Mouse (Mus musculus) liver, adult (tissue): Measurements from ENCODE around the gene Acp7.

Experiments used
- GATA4 ChIP-seq: IDR thresholded peaks from 2 replicates; pipeline ENCODE4 v1.6.1; 2014; ENCODE audit warnings: mild to moderate bottlenecking, low read length; ENCODE audit not compliant: insufficient replicate concordance

Acp7 gene

GRCm38 (mm10) chr7:28631073-28631472, at the start of gene Acp7:
Gene Acp7, minus strand, starts transcription at chr7:28631332.
- no peak for TF ChIP-seq GATA4

DNA sequence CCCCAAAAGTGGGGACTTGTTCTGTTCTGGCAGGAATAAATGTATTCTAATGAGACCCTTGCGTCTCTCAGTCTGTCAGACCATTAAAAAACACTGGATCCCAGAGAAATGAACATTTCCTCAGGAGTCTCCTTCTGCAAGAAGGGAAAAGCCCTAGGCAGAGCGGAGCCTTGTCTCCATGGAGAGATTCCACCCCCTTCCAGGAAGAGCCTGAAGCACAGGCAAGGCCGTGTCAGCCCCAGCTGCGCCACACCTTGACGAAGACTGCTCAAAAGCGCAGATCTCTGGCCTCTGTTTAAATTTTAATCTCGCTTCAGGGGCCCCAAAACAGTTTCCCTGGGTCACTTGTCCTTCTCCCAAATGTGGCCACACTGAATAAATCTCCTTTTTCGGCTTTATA, 46.5 kb upstream of the Acp7 start:
- TF ChIP-seq GATA4: no peak

GRCm38 (mm10) chr7:28676811-28677541, 45.8 kb upstream of the Acp7 start:
- no peak for TF ChIP-seq GATA4

DNA sequence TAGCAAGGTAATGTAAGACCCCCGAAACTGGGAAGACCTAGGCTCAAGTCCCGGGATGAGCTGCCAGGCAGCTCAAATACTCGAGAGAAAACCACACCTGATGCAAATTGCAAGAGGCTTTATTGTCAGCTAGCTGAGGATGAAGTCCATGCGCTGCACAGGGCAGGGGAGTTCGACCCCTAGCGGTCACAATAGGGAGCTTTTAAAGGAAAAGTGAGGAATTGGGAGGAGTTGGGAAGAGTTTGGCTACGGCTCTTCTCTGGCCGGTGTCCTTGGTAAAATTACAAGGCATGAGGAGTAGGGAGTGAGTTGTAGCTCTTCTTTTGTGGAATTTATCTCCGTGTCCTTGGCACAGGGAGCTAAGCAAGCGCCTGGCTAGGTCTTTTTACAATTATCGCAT, 44.6 kb upstream of the Acp7 start:
- no peak for TF ChIP-seq GATA4

DNA sequence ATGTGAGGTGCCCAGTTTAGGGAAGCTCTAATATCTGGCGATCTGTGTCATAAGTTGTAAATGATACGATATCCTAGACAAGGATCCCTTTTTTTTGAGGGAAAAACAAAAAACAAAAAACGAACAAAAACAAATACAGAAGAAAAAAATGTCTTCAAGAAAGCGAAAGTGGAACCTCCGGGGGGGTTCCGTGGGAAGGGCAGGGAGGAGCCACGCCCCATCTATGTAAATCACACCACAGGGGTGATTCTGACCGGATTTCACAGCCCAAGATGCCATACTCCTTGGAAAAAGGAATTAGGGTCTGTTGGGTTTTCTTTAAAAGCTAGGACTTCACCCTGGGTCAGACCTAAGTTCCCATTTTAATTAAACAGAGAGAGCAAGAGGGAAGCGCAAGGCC, 43.9 kb upstream of the Acp7 start:
- TF ChIP-seq GATA4: no peak

GRCm38 (mm10) chr7:28672276-28672675, 41.1 kb upstream of the Acp7 start:
- TF ChIP-seq GATA4: no peak

GRCm38 (mm10) chr7:28671172-28671571, 40.0 kb upstream of the Acp7 start:
- no peak for TF ChIP-seq GATA4

GRCm38 (mm10) chr7:28665620-28666579, 34.8 kb upstream of the Acp7 start:
- TF ChIP-seq GATA4: no peak

DNA sequence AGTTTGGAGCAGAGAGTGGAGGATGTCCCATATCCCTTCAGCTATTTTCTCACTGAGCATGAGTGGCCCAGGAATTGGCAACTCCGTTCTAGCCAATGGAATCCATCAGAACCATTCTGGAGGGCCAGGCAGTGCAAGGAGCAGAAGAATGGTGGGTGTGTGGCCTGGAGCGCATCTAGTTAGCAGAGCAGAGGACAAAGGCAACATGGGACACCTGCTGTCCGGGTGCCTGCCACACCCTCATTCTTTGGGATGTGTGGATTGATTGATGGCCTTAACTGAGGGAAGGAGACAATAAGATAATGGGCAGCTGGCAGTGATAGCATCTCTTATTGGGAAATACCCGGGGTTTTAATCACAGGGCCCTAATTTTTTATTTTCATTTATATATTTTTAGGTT, 25.3 kb upstream of the Acp7 start:
- TF ChIP-seq GATA4: no peak

GRCm38 (mm10) chr7:28651157-28651556, 20.0 kb upstream of the Acp7 start:
- TF ChIP-seq GATA4: no peak

DNA sequence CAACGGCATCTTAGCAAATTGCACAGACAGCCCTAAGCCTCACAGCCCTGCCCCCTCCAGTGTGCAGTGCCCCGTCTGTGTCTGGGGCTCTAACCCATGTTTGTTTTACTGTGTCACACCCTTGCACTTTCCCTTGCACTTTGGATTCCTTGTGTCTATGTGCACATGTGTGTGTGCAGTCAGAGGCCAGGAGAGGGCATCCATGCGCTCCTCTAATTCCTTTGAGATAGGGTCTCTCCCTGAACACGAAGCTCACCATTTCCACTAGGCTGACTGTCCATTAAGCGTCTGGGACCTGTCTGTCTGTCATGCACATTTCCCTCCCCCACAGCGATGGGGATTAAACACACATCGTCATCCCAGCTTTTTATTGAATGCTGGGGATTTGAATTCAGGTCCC, 15.9 kb upstream of the Acp7 start:
- no peak for TF ChIP-seq GATA4

DNA sequence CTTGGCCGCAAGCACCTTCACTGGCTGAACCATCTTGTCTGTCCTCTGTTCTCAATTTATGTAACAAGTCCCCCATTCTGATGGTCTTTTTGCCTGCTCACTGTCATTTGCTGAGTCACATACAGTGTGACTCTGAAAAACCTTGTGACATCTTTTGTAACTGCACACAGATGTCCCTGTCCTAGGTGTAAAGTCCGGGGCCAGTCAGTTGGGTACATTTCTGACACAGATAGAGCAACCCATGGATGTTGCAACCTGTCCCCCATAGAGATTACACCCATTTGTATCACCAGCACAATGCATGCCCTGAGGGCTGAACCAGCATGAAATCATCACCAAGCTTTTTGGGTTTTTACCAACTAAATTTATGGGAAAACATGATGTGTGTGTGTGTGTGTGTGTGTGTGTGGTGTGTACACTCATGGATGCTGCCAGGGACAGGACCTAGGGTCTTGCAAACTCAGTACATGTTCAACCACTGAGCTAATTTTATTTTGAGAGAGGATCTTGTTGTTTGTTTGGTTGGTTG, 14.9 kb upstream of the Acp7 start:
- peak; percentile 49; the same call in 1 of the 2 replicates for TF ChIP-seq GATA4

DNA sequence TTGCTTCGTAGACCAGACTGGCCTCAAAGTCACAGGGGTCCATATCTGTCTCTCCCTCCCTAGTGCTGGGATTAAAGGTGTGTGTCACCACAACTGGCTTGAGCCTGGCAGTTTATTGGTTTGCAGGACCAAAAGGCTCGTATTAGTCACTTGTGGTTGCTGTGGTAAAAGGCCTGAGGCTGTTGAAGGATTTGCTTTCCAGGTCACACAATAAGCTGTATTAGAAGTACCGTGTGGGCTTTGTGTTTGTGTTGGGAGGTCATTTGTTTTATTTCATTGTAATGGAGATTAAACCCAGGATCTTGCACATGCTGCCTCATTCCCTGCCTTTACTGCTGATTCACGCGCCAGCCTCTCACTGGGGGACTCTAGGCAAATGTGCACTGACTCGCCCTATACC, 14.2 kb upstream of the Acp7 start:
- no peak for TF ChIP-seq GATA4

- no peak for TF ChIP-seq GATA4
Measured at GRCm38 (mm10) chr7:28641546-28641945, 10.4 kb upstream of the Acp7 start.

- TF ChIP-seq GATA4: no peak
Measured at GRCm38 (mm10) chr7:28637511-28637910, 6.4 kb upstream of the Acp7 start.

DNA sequence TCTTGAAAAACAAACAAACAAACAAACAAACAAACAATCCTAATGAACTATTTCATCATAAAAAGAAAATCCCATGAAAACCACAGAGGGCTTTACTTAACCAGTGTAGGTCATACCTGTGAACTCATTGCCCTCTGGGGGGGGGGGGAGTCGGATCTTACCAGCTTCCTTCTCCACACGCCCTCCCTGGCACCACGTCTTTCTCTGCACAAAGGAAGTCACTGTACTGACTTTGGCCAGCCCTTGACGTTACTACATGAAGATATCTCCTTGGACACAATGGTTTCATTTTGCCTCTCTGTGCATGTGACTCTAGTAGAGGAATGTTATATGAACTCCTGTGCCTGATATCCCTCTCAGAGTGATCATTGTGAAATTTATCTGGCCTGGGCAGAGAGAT, 3.0 kb upstream of the Acp7 start:
- no peak for TF ChIP-seq GATA4
